Mouse (Mus musculus) heart, postnatal 0 days (tissue): ENCODE measurements around the gene Olfr45. TPM values are rescaled to one million over a fixed set of nuclear protein-coding genes. Genes with fewer than 3 reads are reported as not detected.

Experiments
- ATAC-seq: fragments of 200-750 bp; cut with Nextera tagmentation; 2 replicates; pipeline ENCODE4 v1.8.0; 2017; ENCODE audit warnings: low read depth, moderate number of reproducible peaks, moderate library complexity; ENCODE audit not compliant: insufficient read depth
- DNase-seq: peaks from one replicate; pipeline ENCODE4 v3.0.0-alpha.2; 2016; ENCODE audit warnings: low spot score
- H3K27ac ChIP-seq: fragments of 300-500 bp; sonication (generic); 2 replicates; pipeline ENCODE4 v1.5.1; 2014; ENCODE audit warnings: low read depth, mild to moderate bottlenecking
- H3K27me3 ChIP-seq: fragments of 300-500 bp; sonication (generic); 2 replicates; pipeline ENCODE4 v1.6.1; 2014; ENCODE audit warnings: low read length, mixed read lengths; ENCODE audit not compliant: control insufficient read depth, insufficient read depth
- H3K36me3 ChIP-seq: fragments of 300-500 bp; sonication (generic); replicated peaks from 2 replicates; pipeline ENCODE4 v1.6.1; 2014; ENCODE audit warnings: low read length, mixed read lengths; ENCODE audit not compliant: control insufficient read depth, insufficient read depth
- H3K4me1 ChIP-seq: fragments of 300-500 bp; sonication (generic); 2 replicates; pipeline ENCODE4 v1.6.1; 2014; ENCODE audit warnings: antibody characterized with exemption; ENCODE audit not compliant: control insufficient read depth, insufficient read depth
- H3K4me2 ChIP-seq: fragments of 300-500 bp; sonication (generic); 2 replicates; pipeline ENCODE4 v1.6.1; 2014; ENCODE audit warnings: low read depth, mild to moderate bottlenecking, low read length, moderate library complexity
- H3K4me3 ChIP-seq: fragments of 300-500 bp; sonication (generic); 2 replicates; pipeline ENCODE4 v1.5.1; 2014; ENCODE audit warnings: low read depth, low read length
- H3K9ac ChIP-seq: fragments of 300-500 bp; sonication (generic); replicated peaks from 2 replicates; pipeline ENCODE4 v1.6.1; 2014; ENCODE audit warnings: low read depth, low read length, mixed read lengths
- H3K9me3 ChIP-seq: fragments of 300-500 bp; sonication (generic); replicated peaks from 2 replicates; pipeline ENCODE4 v1.6.1; 2016; ENCODE audit warnings: low read length; ENCODE audit not compliant: control insufficient read depth
- CTCF ChIP-seq: IDR thresholded peaks from 2 replicates; pipeline ENCODE4 v1.5.1; 2016; ENCODE audit warnings: antibody characterized with exemption, control low read depth, low read depth
- EP300 ChIP-seq: IDR thresholded peaks from 2 replicates; pipeline ENCODE4 v1.6.1; 2016; ENCODE audit warnings: antibody characterized with exemption, low read depth
- WGBS: fragments of 180-500 bp; shearing (Covaris S2); extraction: QIAGEN DNeasy Blood & Tissue Kit; methylation state at CpG from one replicate; pipeline ENCODE4 v1.1.7; 2014; 5-methylcytosine and 5-hydroxymethylcytosine counted together
- polyA plus RNA-seq: library from polyadenylated mRNA; unstranded; fragments of >200 nt; fragmentation: Nextera tagmentation; extraction: Ambion mirVana; gene quantifications from 2 replicates; pipeline ENCODE4 v1.2.1, GENCODE M21; 2015
- total RNA-seq: library from RNA; depleted of rRNA; stranded (reverse); fragments of >200 nt; gene quantifications from 2 replicates; pipeline ENCODE4 v1.2.3, GENCODE M21; 2014; ENCODE audit warnings: low replicate concordance

The Olfr45 gene
- total and polyA plus RNA-seq, 2 experiments from 2014 or later, result not detected

DNA sequence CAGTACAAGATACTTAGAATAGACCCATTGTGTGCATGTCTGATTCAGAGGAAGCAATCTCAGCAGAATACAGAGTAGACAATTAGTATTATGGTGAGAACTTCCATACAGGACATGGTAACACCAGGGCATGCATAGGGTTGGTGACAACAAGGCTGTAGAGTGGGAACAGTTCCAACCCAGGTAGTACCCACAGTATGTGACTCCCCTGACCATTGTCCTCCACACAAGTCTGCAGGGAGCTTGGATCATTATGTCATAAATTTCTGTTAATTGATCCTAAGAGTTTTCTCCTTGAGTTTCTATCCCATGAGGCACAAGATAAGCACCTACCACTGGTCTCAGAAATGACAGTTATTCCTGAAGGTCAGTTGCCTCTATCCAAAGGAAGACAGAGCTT, 15.2 kb downstream of the Olfr45 start, which contains the start of gene Olfr541:
Gene Olfr541 (plus strand): TSS at position 301 of the 400 bp plus-strand sequence.
- no peak for ATAC-seq
- Histone ChIP-seq H3K4me1 (no peaks in the 10 kb centered on the region), H3K27ac (no peak within 1 kb of the TSS), H3K9ac (no peak within 1 kb of the TSS), H3K27me3 (no peaks in the 10 kb centered on the region), H3K9me3 (no peaks in the 10 kb centered on the region), H3K4me2 (no peak within 1 kb of the TSS), H3K36me3 (no peaks in the 10 kb centered on the region), H3K4me3 (no peak within 1 kb of the TSS)
- TF ChIP-seq CTCF (no peak), EP300 (no peak)
- DNase-seq, result no peak

DNA sequence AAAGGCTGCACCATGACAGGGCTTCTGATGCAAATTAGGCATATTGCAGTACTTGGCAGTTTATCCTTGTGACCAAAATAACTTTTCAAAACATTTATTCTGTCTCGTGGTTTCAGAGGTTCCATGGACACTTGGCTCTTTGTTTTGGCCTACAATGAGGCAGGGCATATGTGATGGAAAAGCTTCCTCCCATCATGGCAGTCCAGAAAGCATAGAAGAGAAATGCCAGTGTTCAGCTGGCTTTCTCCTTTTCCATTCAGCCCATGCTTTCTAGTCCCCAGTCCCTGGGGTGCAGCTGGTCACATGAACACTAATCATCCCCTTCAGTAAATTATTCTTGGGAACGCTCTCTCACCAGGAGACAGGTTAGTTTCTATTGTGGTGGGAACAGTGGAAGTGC, 24.6 kb downstream of the Olfr45 start:
- no peaks in the 10 kb centered on the region for H3K27me3 ChIP-seq
- no peak overlapping the region for H3K27ac ChIP-seq
- no peaks in the 10 kb centered on the region for H3K36me3 ChIP-seq
- no peak overlapping the region for H3K9ac ChIP-seq
- no peaks in the 10 kb centered on the region for H3K4me1 ChIP-seq
- H3K9me3 ChIP-seq, result no peaks in the 10 kb centered on the region
- TF ChIP-seq CTCF (no peak), EP300 (no peak)
- no peak overlapping the region for H3K4me2 ChIP-seq
- WGBS, result 60% methylated on average over 2 of the region's 2 CpGs
- no peak for DNase-seq
- no peak for ATAC-seq
- no peak overlapping the region for H3K4me3 ChIP-seq

DNA sequence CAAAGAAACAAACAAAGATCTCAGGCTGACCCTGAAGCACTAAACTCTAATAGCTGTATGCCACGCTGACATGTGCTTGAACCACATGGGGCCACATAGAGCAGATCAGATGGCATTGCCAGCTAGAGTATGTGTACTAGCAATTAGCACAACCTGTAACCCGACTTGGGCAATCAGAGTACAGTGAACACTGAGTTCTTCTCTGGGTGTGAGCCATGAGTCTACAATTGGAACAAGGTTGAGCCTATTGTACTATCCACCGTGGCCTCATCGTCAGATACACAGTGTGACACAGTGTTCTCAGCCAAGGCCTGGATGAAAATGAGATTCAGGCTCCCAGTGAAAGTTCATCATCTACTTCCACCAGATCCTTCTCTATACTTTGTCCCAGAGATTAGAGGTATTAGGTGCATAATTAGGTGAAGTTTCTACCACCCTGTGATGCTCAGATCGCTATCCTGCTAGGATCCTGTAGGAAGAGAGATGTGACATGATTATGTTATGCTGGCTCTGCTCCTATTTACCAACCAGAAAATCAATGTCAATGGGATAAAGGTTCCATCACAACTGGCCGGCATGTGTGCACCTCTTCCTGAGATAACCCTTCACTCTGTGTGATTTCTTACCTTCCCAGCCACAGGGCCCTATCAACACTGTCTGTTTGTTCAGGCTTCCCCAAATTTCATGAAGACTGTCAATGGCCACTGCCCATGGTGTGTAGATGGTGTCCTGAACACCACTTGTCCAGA, 26.0 kb downstream of the Olfr45 start:
- WGBS, result 65% methylated on average over 6 of the region's 6 CpGs

GRCm38 (mm10) chr7:140717155-140718055, 35.7 kb downstream of the Olfr45 start:
- 73% methylated on average over 7 of the region's 7 CpGs for WGBS
- Histone ChIP-seq H3K36me3 (no peaks in the 10 kb centered on the region), H3K27ac (no peak overlapping the region), H3K4me3 (no peak overlapping the region), H3K4me1 (no peaks in the 10 kb centered on the region), H3K4me2 (no peak overlapping the region), H3K9me3 (no peaks in the 10 kb centered on the region), H3K27me3 (no peaks in the 10 kb centered on the region), H3K9ac (no peak overlapping the region)
- no peak for TF ChIP-seq CTCF
- TF ChIP-seq EP300, result no peak
- no peak for DNase-seq
- ATAC-seq, result no peak

More for the DNA sequence above, 26.0 kb downstream of the Olfr45 start:
- DNase-seq (no peak), ATAC-seq (no peak)
- H3K4me1 ChIP-seq, result no peaks in the 10 kb centered on the region
- no peaks in the 10 kb centered on the region for H3K36me3 ChIP-seq
- H3K9ac ChIP-seq, result no peak overlapping the region
- no peaks in the 10 kb centered on the region for H3K27me3 ChIP-seq
- no peaks in the 10 kb centered on the region for H3K9me3 ChIP-seq
- no peak overlapping the region for H3K4me2 ChIP-seq
- TF ChIP-seq EP300 (no peak), CTCF (no peak)
- H3K27ac ChIP-seq, result no peak overlapping the region
- no peak overlapping the region for H3K4me3 ChIP-seq

GRCm38 (mm10) chr7:140721095-140721494, 39.3 kb downstream of the Olfr45 start:
- Histone ChIP-seq H3K4me3 (no peak overlapping the region), H3K9ac (no peak overlapping the region), H3K36me3 (no peaks in the 10 kb centered on the region), H3K27ac (no peak overlapping the region), H3K9me3 (no peaks in the 10 kb centered on the region), H3K4me2 (no peak overlapping the region), H3K27me3 (no peaks in the 10 kb centered on the region), H3K4me1 (no peaks in the 10 kb centered on the region)
- ATAC-seq (no peak), DNase-seq (no peak)
- TF ChIP-seq CTCF, result no peak
- TF ChIP-seq EP300, result no peak
- 56% methylated on average over 6 of the region's 6 CpGs for WGBS
